Mouse (Mus musculus): ENCODE results near the gene Klhl26. TPM values are rescaled to one million over a fixed set of nuclear protein-coding genes. Genes with fewer than 3 reads are reported as not detected.

Gene Klhl26
- polyA plus RNA-seq, 1 experiment = 50.6 TPM

GRCm38 (mm10) chr8:70477269-70477982 is 658 bp upstream of the Klhl26 start:
- DNase-seq (ENCODE audit: low read depth) = peak; percentile 28

- no peak for DNase-seq (ENCODE audit: low read depth)
Observed at GRCm38 (mm10) chr8:70471856-70472255, 4.9 kb downstream of the Klhl26 start.

DNA sequence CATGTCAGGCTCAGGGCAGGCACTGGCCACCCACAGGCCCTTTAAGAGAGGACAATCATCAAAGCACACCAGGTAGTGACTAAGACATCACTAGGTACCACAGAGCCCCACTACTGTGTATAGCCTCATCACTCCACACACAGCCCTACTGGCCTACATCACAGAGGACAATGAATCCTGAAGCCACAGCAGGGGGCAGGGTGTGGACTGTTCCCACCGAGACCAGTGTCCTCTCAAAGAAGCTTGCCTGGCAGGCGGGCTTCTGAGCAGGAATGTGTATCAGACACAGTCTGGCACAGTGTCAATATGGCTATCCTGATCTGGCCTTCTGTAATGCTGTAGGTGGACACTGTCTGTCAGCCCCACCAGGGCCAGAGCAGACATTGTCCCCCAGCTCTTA is 6.8 kb downstream of the Klhl26 start:
- DNase-seq (ENCODE audit: low read depth) = no peak

DNA sequence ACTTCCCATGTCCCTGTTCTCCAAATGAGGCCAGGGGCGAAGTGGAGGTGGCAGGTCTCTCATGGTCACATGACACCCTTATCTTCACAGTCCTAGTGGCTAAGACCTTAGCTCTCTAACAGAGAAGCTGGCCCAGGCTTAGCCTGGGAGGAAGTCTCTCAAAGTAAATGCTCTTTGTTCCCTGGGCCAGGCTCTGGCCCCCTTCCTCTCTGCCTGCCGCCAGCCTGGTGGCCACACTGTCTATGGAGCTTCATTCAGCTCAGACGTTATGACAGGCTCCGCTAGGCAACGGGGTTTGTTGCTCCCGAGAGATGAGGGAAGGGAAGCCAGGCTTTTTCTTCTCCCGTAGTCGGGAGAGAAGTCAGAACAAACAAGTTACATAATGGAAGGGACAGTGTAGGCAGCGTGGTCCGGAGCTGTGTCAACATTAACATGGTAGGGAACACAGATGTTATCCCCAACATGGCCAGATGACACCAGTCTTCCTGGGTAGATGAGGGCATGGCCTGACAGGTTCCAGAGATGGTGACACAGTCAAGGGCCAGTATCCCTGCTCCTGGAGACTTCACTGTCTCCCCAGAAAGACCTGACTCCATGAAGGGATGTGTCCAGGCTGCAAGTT is 7.4 kb downstream of the Klhl26 start:
- DNase-seq (ENCODE audit: low read depth) = no peak

GRCm38 (mm10) chr8:70468733-70469132 is 8.0 kb downstream of the Klhl26 start:
- DNase-seq (ENCODE audit: low read depth) = no peak

DNA sequence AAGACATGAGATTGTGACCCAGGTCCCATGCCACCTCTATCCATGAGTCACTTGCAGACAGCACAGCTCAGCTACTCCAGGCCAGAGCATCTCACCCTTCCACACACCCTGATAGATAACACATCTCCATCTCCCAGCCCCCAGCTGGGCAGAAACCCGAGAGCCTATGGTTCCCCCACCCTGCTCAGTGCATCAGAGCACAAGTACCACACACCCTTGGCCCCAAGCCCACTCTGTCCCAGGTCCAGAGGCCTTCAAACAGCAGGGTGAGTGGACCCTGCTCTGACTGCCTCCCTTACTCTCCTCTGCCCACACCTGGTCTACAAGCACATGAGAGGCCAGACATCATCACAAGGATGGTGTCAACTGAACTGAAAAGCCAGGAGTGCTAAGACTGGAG is 8.9 kb downstream of the Klhl26 start:
- no peak for DNase-seq (ENCODE audit: low read depth)

DNA sequence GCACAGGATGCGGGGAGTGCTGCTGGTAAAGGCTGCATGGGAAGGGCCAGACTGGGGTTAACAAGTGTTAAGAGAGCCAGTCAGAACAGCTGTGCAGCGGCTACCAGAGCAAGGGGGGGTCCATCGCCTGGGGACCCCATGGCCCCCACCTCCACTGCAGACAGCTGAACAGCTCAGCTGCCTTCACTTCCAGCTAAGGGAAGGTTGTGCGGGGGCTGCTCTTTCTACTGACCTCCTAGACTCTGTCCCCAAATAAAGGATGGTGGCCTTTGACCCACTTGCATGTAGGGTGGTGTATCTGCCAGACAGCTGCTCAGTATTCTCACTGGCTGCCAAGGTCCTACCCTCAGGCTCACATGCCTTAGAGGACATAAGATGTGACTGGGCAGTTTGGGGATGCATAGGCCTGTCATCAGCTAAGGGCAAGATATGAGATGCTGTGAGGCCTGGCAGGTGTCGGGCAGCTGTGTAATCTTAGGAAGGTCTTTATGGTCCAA is 9.5 kb downstream of the Klhl26 start:
- no peak for DNase-seq (ENCODE audit: low read depth)

GRCm38 (mm10) chr8:70466771-70467170 is 10.0 kb downstream of the Klhl26 start:
- no peak for DNase-seq (ENCODE audit: low read depth)

GRCm38 (mm10) chr8:70466305-70466704 is 10.5 kb downstream of the Klhl26 start:
- DNase-seq (ENCODE audit: low read depth) = no peak

DNA sequence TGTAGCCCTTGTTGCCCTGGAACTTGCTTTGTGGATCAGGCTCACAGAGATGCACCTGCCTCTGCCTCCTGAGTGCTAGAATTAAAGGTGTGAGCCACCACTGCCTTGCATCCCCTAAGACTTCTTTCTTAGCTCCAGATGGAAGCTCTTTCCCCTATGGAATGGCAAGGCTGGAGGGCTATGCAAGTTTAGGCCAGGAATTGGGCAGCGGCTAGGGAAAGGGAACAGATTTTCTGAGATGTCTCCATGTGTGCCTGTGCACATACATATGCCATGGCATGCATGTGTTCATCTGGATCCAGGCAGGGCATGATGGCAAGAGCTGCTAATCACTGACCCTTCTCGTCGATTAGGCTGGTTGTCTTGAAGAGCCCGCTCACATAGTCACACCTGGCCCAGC is 11.1 kb downstream of the Klhl26 start:
- DNase-seq (ENCODE audit: low read depth) = no peak

GRCm38 (mm10) chr8:70464162-70464561 is 12.6 kb downstream of the Klhl26 start:
- no peak for DNase-seq (ENCODE audit: low read depth)

DNA sequence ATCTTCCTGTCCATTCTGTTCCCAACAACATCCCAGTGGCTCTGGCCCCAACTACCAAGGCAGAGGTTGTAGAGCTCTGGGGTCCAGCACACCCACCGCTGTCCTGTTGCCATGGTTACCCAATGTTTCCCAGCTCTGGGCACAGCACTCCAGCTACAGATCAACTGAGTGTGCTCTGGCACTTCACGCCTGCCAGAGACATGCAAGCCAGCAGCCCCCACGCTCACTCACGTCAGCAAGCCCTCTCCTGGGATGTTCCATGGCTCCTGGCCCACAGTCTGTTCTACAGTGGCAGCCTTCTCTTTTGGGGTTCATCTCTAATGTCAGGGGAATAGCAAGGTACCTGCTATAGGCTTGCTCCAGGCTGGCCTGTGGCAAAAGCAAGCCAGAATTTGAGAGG is 13.5 kb downstream of the Klhl26 start:
- no peak for DNase-seq (ENCODE audit: low read depth)

GRCm38 (mm10) chr8:70462516-70462813 is 14.3 kb downstream of the Klhl26 start:
- no peak for DNase-seq (ENCODE audit: low read depth)

- no peak for DNase-seq (ENCODE audit: low read depth)
Observed at GRCm38 (mm10) chr8:70461765-70462515, 14.8 kb downstream of the Klhl26 start.

GRCm38 (mm10) chr8:70460606-70461005 is 16.2 kb downstream of the Klhl26 start:
- DNase-seq (ENCODE audit: low read depth) = no peak

DNA sequence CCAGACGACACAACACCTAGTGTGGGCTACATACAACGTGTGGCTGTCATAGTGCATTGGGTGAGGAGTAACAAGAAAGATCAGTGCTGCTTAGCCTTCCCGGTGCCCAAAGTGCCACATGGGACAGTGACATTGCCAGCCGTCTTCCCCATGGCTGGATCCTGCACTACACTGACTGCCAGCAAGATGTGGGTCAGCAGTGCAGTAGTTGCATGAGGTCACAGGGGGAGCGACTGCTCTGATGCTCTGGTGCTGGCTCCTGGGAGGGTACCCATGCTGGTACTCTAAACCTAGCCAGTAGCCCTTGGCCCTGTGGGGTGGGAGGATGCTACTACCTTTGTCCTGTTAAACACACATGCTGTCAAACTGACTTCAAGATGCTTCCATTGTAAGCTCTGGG is 16.6 kb downstream of the Klhl26 start:
- DNase-seq (ENCODE audit: low read depth) = no peak

GRCm38 (mm10) chr8:70459636-70460035 is 17.1 kb downstream of the Klhl26 start:
- DNase-seq (ENCODE audit: low read depth) = no peak

GRCm38 (mm10) chr8:70458462-70458861 is 18.3 kb downstream of the Klhl26 start:
- no peak for DNase-seq (ENCODE audit: low read depth)

- no peak for DNase-seq (ENCODE audit: low read depth)
Observed at GRCm38 (mm10) chr8:70457882-70458281, 18.9 kb downstream of the Klhl26 start.

DNA sequence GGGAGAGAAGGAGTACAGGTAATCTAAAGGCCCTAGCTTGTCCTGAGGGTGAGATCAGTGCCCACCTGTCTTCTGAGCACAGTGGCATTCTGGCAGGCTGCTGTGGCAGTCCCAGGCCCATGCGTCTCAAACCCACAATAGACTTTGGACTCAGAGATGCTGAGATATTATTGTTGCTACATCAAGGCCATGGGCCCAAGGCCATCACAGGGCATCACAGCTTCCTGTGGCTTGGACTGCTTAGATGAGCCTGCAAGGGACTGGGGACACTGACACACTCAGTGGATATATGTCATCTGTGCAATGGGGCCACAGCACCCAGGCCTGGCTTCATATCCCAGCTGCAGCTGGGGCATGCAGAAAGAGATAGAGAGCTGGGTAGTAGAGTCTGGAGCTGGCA is 19.8 kb downstream of the Klhl26 start:
- no peak for DNase-seq (ENCODE audit: low read depth)

GRCm38 (mm10) chr8:70453852-70454251 is 22.9 kb downstream of the Klhl26 start:
- DNase-seq (ENCODE audit: low read depth) = no peak

GRCm38 (mm10) chr8:70452196-70452966 is 24.4 kb downstream of the Klhl26 start:
- DNase-seq (ENCODE audit: low read depth) = no peak
